Mouse (Mus musculus) MEL (cell line): Measurements from ENCODE around the gene Hoxb4.

Experiments
- BHLHE40 ChIP-seq: IDR thresholded peaks from 2 replicates; pipeline ENCODE4 v1.6.1; 2012; ENCODE audit warnings: low read depth, mild to moderate bottlenecking, inconsistent platforms, low read length, improper control_type of control experiment, borderline replicate concordance
- CHD2 ChIP-seq: IDR thresholded peaks from 2 replicates; pipeline ENCODE4 v1.6.1; 2011; ENCODE audit warnings: low read length, improper control_type of control experiment
- CTCF ChIP-seq, 3 experiments: IDR thresholded peaks in 2 of 3; conservative IDR thresholded peaks in 1 of 3; 2 replicates each; pipeline ENCODE4 v1.5.1; 2011 to 2012; ENCODE audit warnings: low read length in 3 of 3, low read depth in 2 of 3, mild to moderate bottlenecking in 2 of 3, improper control_type of control experiment in 1 of 3, inconsistent platforms in 1 of 3, mixed read lengths in 1 of 3, moderate library complexity in 1 of 3; ENCODE audit not compliant: control insufficient read depth in 1 of 3, insufficient read depth in 1 of 3, poor library complexity in 1 of 3, severe bottlenecking in 1 of 3
- E2F4 ChIP-seq: IDR thresholded peaks from 2 replicates; pipeline ENCODE4 v1.6.1; 2011; ENCODE audit warnings: low read depth, low read length, improper control_type of control experiment, borderline replicate concordance
- JUND ChIP-seq: IDR thresholded peaks from 2 replicates; pipeline ENCODE4 v1.6.1; 2011; ENCODE audit warnings: low read depth, mild to moderate bottlenecking, improper control_type of control experiment, low read length
- MXI1 ChIP-seq: IDR thresholded peaks from 2 replicates; pipeline ENCODE4 v1.6.1; 2011; ENCODE audit warnings: mild to moderate bottlenecking, low read depth, low read length, improper control_type of control experiment
- MYC ChIP-seq: IDR thresholded peaks from 2 replicates; pipeline ENCODE4 v1.6.1; 2011; ENCODE audit warnings: low read depth, mild to moderate bottlenecking, low read length, improper control_type of control experiment, moderate library complexity
- POLR2A ChIP-seq, 2 experiments: IDR thresholded peaks; 2 replicates each; pipeline ENCODE4 v1.6.1; 2011 to 2012; ENCODE audit warnings: low read length in 2 of 2, mild to moderate bottlenecking in 2 of 2, control low read depth in 1 of 2, improper control_type of control experiment in 1 of 2, low read depth in 1 of 2, moderate library complexity in 1 of 2; ENCODE audit not compliant: control insufficient read depth in 1 of 2, insufficient read depth in 1 of 2, poor library complexity in 1 of 2
- POLR2AphosphoS5 ChIP-seq: IDR thresholded peaks from 2 replicates; pipeline ENCODE4 v1.6.1; 2012; ENCODE audit warnings: low read depth, borderline replicate concordance, mild to moderate bottlenecking, inconsistent platforms, low read length, moderate library complexity, mixed read lengths
- RCOR1 ChIP-seq: IDR thresholded peaks from 2 replicates; pipeline ENCODE4 v1.6.1; 2012; ENCODE audit warnings: low read depth, mild to moderate bottlenecking, inconsistent platforms, low read length, improper control_type of control experiment
- TBP ChIP-seq: IDR thresholded peaks from 2 replicates; pipeline ENCODE4 v1.8.0; 2011; ENCODE audit warnings: low read depth, low read length, improper control_type of control experiment

- TF ChIP-seq CTCF (IDR thresholded peaks at IDR 0.05 in 2 of 3, conservative IDR thresholded peaks at IDR 0.05 in 1 of 3; ENCODE audit: control insufficient read depth in 1 of 3, insufficient read depth in 1 of 3, low read depth in 2 of 3, low read length in 3 of 3, poor library complexity in 1 of 3, severe bottlenecking in 1 of 3) (no peak), CHD2 (no peak), POLR2AphosphoS5 (no peak), POLR2A (IDR thresholded peaks at IDR 0.05; ENCODE audit: control insufficient read depth in 1 of 2, insufficient read depth in 1 of 2, low read depth in 1 of 2, low read length in 2 of 2, poor library complexity in 1 of 2) (no peak), MXI1 (no peak), RCOR1 (no peak), JUND (no peak), E2F4 (no peak), TBP (no peak), BHLHE40 (no peak), MYC (no peak)
These were observed 21.1 kb upstream of the Hoxb4 start for GRCm38 (mm10) chr11:96296997-96297396.
